Mouse (Mus musculus) embryonic stem cell, embryonic (primary cell): Measurements from ENCODE around the gene Esrrg.

ENCODE experiments used
- CTCF ChIA-PET, 4 experiments: fragments of 300-600 bp in 2 of 4; fragments of 350-600 bp in 2 of 4; sonication (Branson Sonifier 250); formaldehyde crosslinking; loops; one replicate each; lab custom pipeline; 2022; ENCODE audit warnings: inconsistent platforms in 2 of 4; lab: Charles Lee
- POLR2A ChIA-PET, 4 experiments: fragments of 300-600 bp in 2 of 4; fragments of 350-600 bp in 2 of 4; sonication (Branson Sonifier 250); formaldehyde crosslinking; loops; one replicate each; lab custom pipeline; 2022; ENCODE audit warnings: antibody characterized with exemption in 4 of 4, inconsistent platforms in 1 of 4; lab: Charles Lee

Esrrg gene

DNA sequence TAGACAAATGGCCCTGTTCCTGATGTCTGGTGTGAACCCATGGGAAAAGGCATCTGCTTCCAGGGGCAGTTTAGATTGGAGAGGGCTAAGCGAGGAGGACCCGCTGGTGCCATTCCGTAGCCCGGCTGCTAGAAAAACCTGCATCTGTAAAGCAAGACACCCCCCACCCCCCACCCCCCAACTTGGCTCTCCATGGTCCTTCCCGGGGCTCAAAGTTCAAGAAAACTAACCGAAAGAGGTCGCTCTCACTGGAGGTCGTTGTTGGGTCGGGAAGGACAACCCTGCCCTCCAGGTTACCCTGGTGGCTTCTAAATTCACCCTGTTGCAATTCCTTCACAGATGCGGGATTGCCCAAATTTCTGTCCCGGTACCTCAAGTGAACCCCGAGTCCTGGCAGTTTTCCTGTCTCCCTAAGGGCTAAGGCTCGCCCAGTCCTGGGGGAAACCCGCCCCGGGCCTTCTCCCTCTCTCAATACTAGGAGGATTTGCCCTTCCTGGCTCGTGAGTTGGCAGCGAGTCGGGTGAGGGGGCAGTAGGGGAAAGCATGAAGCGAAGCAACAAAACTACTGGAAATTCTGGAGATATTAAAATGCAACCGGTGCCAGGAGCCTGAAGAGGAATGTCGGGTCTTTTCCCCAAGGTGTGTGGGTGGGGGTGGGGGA, at the start of gene Esrrg:
Gene Esrrg (plus strand): TSS at position 531 of the 661 bp plus-strand sequence.
- CTCF ChIA-PET: interaction anchor here in 1 of 4 experiments (0.6 to 0.7 kb wide), 2 partner anchors 377 to 806 kb away, joined by 3 read pairs; no protein-coding TSS in a partner anchor
- POLR2A ChIA-PET: interaction anchor here in 2 of 4 experiments (0.5 to 0.8 kb wide), 4 partner anchors 8 to 66 kb away, joined by 3 to 7 read pairs (median 3); no protein-coding TSS in a partner anchor

DNA sequence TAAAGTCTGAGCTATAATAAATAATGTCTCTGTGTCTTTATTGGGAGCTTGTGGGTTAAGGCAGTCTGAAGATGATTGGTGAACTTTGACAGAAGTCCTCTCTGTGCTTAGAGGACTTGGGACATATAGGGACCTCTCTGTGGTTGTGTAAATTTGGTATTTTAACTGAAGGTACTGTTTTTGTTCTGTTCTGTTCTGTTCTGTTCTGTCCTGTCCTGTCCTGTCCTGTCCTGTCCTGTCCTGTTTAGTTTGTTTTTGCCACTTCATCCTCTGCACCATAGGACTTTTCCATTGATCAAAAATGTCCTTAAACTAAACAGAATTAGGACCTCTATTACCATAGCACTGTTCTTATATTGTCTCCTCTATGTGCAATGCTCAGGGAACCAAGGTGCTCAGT, 24.6 kb upstream of the Esrrg start:
- ChIA-PET POLR2A (no interaction called here), CTCF (no interaction called here)

DNA sequence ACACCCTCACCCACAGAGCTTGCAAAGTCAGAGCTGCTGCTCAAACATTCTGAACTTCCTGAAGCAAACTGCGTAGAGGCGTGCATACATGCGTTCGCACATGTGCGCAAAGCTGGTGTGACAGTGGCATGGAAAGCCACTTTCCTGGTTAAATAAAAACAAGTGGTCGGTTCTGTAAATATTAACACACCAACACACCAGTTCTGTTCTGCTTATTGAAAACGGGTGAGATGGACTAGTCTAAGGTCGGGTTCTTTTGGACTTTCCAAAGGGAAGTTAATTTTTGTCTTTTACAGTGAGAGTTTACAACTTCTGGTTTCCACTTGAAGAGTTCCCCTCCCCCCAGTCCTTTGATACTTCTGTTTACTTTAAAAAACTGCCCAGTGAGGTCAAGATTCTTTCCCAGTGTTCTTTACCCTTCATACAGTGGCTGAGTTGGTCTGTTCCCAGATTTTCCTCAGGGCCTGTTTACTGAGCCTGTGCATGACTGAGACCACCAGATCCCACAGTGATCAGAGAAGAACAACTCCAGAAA, 22.0 kb upstream of the Esrrg start:
- CTCF ChIA-PET: no interaction called here

DNA sequence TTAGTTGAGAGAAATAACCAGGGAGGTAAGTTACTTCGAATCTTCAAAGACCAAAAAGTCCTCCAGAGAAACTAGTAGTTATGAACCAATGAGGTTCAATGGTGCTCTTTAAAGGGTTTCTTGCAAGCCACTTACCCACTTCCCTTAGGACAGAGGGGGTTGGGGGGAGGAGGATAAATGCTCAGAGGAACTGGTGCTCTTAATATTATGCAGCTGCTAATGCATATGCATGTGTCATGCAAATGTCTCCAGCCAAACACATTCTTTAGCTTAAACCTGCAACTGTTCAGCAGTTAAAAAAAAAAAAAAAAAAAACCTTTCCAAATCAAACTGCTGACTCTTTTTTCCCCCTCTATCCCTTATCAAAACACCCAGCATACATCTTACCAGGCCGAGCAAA, 5.6 kb upstream of the Esrrg start:
- POLR2A ChIA-PET: interaction anchor here in 2 of 4 experiments (0.6 to 0.7 kb wide), 2 partner anchors 42 to 272 kb away, joined by 3 to 4 read pairs; no protein-coding TSS in a partner anchor
- CTCF ChIA-PET: interaction anchor here in 1 of 4 experiments (0.6 kb wide), 1 partner anchor 239 kb away, joined by 3 read pairs; no protein-coding TSS in a partner anchor

More for the DNA sequence above, 22.0 kb upstream of the Esrrg start:
- POLR2A ChIA-PET: no interaction called here

DNA sequence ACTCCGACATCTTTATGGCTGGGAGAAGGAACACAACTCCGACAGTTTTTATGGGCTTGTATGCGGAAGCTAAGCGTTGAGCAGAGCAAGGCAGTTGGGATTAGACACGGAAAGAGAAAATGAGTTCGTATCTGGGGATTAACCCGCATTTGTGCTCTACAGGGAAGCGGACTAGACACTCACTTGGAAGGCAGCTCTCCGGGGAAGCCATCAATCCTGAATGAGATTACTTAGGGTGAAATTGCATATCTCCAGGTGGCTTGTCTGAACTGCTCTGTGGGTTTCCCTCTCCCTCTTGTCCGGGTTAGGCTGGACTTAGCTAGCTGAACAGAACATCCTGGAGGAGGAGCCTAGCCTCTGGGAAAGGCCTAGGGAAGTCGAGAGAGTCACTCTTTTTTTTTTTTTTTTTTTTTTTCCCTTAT, 4.5 kb upstream of the Esrrg start:
- POLR2A ChIA-PET: interaction anchor here in 1 of 4 experiments (0.7 kb wide), 1 partner anchor 153 kb away, joined by 3 read pairs; no protein-coding TSS in a partner anchor
- CTCF ChIA-PET: interaction anchor here in 1 of 4 experiments (0.6 kb wide), 1 partner anchor 235 kb away, joined by 7 read pairs; no protein-coding TSS in a partner anchor

DNA sequence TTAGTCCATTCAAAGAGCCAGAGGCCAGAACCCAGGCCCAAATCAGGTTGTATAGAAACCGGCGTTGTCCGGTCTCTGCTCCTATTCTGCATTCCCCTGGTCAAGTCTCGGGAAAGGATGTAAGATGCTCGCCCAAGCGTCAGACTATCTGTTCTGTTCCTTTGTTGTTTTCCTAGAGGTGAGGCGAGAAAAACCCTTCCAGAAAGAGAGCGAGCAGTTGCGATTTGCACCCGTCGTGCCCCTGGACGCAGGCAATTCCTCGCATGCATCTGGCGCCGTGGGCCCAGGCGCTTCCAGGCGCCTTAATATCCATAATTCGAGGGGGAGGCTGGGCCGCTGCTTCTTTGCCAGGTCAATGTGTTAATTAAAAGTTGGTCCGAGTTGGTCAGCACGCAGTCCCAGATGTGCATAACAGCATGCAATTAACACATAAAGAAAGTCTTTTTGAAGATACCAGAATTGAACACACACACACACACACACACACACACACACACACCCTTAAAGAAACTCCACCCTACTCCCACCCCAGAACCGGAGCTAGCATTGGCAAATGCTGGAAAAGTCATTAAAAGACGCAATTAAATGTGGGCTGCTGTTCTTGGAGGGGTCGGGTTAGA, 3.8 kb upstream of the Esrrg start:
- ChIA-PET POLR2A (interaction anchor here in 1 of 4 experiments (0.6 kb wide), 1 partner anchor 637 kb away, joined by 3 read pairs; the partner anchor contains the start of gene D1Pas1), CTCF (interaction anchor here in 2 of 4 experiments (0.6 kb wide), 2 partner anchors 236 to 371 kb away, joined by 3 to 7 read pairs; no protein-coding TSS in a partner anchor)

DNA sequence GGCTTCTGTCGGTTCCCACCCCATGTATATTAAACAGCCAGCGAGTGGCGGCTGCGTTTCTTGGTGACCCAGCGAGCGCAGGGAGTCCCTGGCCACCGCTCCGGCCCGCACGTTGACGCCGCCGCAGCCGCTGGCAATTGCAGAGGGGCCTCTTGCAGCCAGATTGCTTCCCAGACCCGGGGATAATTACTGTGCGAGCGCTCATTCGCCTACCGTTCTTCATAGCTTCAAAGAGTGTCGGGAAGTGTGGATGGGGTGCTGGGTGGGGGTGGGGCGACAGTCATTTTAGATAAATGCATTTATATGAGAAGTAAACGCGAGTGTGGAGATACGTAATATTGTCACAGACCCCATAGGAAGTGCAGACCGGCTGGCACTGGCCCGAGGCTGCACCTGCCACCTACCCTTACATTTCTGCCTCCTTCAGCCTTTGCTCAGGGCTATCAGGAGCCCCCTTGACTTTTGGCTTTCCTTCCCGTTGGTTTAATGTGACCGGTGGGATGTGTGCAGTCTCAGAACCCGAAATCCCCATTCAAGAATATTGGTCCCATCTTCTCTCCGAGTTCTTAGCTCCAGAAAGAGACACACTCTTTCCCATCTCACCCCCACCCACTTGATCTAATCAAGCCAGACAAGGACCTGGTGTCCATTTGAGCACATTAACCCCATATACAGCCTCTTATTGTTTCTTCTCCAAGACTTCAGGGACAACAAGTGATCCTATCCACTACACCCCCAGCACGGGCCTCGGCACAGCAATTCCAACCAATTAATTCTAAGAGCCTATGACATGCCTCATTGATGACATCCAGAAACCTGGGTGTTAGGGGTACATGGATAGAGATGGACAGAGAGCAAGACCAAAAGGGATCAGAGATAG, 3.0 kb upstream of the Esrrg start:
- ChIA-PET CTCF (interaction anchor here in 1 of 4 experiments (0.6 kb wide), 1 partner anchor 370 kb away, joined by 3 read pairs; no protein-coding TSS in a partner anchor), POLR2A (interaction anchor here in 1 of 4 experiments (0.6 kb wide), 1 partner anchor 638 kb away, joined by 3 read pairs; the partner anchor contains the start of gene D1Pas1)

DNA sequence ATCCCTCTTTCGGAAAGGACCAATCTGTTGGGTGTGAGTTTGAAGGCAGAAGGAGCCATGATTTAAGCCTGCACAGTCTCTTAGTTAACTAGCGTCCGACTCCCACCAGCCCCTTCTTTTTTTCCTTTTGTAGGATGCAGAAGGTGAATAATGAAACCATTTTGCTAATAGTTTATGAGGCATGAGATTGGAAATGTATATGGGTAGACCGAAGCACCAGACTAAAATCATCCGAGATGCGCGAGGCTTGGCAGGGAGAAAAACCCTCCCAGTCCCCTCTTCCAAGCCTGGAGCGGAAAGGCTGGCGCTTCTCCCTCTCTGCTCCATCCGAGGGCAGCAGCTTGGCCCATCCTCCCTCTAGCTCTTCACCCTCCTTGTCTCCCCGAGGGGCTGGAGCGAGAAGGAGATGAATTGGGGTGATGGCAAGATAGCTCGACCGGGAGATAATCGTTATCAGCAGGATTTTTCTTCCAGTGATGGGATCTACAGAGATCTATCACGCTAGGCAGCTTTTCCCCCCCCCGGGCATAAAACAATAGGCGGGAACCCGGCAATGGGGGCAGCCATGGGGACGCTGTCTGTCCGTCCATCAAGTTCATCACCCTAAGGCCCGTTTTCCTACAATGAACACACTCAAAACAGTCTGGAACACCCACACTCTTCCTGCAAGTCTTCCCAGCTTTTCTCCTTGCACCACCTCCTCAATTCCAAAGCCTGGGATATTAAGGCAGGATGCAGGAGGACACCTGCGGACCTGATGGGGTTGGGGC, 2.1 kb upstream of the Esrrg start:
- CTCF ChIA-PET: no interaction called here
- POLR2A ChIA-PET: no interaction called here

DNA sequence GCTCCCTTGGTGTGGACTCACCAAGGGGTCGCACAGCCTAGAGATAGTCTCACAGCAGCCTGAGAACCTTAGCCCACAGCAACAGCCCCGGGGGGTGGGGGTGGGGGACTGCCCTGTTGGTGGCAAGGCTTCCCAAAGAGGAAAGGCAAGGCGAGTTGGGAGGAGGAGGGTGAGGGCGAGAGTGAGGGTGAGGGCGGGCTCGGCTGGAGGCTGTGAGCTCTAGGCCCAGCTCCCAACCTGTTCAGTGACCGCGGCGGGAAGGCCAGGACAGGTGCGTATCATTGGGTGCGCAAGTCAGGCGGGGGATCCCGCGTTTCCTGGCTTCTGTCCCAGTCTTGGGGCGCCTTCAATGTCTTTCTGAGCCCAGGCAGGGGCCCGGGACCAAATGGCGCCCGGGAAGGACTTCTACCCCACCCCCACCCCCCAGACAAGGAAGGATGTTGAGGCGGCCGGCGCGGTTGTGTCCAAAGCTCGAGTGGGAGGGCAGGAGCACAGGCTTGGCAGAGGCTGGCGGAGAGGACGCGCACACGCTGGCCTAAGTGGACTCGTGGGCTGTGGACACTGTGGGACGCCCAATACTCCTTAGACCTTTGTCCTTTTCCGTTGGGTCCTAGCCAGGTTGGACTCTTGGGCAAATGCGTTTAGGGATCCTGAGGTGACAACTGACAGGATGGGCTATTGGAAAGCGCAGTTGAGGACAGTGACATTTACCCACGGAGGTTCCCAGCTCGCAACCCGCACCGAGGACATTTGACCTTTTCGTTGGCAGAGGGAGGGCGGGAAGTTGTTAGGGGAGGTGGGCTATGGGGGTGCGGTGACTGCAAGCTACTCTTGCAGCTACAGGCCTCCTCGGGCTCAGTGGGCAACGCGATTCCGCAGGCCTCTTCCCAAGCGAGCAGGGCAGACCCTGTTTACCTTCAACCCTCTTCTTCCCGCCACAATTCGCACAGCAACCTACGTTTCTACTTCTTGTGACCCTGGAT, 1.2 kb upstream of the Esrrg start:
- ChIA-PET CTCF (interaction anchor here in 1 of 4 experiments (0.7 kb wide), 1 partner anchor 378 kb away, joined by 3 read pairs; no protein-coding TSS in a partner anchor), POLR2A (interaction anchor here in 1 of 4 experiments (0.7 kb wide), 1 partner anchor 67 kb away, joined by 3 read pairs; no protein-coding TSS in a partner anchor)

DNA sequence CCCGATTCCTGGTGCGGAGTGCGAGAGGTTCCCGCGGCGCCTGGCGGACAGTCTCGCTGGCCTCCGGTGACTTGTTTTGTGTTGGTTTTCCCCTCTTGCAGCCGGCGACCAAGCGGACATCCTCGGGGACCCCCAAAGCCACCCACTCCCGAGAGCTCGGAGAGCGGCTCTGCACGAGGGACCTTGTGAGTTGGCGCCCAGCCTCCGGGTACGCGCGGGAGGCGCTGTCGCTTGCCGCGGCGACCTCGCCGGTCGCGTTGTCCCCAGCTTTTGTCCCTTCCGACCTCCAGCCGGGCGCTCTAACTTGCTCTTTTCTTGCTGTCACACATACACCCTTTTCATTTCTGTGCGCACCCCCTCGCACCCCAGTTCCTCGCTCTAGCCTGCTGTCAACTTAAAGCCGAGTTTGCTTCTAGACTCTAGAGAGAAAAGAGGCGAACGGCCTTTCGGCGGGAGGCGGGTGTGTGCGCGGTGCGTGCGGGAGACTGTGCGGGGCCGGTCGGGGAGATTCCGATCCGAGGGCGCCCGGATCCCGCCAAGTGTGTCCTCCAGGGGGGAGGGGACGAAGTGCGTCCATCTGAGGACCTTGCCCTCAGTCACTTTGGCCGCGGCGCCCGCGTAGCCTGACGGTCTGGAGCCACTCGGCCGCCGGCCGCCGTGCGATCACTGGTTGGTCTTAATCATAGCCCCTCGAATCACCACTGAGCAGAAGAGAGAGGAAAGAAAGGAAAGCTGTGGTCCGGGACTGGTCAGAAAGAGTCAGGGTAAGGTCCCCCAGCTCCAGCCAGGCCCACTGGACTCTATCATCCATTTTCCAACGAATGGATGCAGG, 646 bp downstream of the Esrrg start:
- ChIA-PET CTCF (no interaction called here), POLR2A (interaction anchor here in 1 of 4 experiments (0.6 to 0.8 kb wide), 2 partner anchors 9 to 77 kb away, joined by 3 read pairs; no protein-coding TSS in a partner anchor)

DNA sequence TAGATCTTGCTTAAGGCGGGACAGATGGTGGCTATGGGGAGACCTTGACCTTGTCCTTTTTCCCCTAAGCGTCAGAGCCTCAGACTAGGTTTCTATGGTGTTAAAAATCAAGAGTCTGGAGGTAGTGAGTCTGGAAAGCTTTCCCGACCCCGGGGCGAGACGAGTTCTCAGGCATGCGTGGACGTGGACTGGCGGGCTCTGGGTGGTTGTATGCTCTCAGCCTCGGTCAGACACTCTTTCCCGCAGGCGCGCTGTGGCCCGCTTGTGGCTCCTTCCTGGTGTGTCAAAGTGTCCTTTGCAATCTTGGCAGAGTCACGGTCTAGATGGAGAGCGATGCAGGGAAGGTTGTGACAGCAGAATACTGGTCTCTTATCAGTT, 1.3 kb downstream of the Esrrg start:
- ChIA-PET CTCF (no interaction called here), POLR2A (interaction anchor here in 1 of 4 experiments (0.6 kb wide), 1 partner anchor 76 kb away, joined by 3 read pairs; no protein-coding TSS in a partner anchor)

DNA sequence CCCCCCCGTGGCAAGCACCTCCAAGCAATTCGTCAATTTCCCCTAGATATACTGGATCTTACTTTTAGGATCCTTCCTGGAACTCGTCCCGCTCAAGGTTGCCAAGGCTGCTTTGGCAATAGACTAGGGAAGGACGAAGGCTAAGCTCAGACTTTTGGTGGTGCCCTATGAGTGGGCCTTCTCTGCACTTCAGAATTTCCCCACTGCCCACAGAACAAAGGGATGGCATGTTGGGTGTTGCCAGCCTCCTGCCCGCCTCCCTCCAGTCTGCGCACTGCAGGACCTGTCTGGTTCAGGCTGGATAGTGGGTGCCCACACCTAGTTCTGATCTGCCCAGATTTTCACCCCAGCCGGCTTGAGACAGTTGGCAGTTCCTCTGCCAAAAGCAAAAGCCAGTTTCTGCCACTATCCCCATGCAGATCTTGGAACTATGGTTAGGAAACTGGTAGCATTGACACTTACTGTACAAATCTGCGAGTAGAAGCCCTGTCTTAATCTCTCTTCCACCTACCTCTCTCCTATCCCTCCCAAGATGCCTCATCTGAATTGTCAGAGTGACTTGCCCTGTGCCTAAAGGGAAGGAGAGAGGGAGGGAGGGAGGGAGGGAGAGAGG, 1.9 kb downstream of the Esrrg start:
- ChIA-PET CTCF (no interaction called here), POLR2A (no interaction called here)

DNA sequence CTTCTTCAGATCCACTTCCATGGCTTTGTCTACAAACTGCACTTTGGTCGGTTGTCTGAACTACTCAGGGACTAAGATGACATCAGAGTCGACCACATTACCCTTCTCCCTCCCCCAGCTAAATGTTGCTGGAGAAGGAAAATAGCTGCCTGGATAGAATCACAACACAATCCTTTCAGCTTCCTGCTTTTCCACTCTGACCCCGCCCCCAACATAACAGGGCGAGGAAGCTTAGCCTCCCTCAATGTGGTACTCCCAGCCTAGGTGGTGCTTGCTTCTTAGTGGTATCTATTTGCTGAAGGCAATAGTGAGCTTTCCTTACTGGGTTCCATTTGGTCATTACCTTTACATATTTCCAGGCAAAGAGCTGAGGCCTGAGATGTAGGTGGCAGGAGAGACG, 3.3 kb downstream of the Esrrg start:
- CTCF ChIA-PET: no interaction called here
- POLR2A ChIA-PET: interaction anchor here in 2 of 4 experiments (0.5 to 0.9 kb wide), 2 partner anchors 10 to 1515 kb away, joined by 3 to 4 read pairs; no protein-coding TSS in a partner anchor

DNA sequence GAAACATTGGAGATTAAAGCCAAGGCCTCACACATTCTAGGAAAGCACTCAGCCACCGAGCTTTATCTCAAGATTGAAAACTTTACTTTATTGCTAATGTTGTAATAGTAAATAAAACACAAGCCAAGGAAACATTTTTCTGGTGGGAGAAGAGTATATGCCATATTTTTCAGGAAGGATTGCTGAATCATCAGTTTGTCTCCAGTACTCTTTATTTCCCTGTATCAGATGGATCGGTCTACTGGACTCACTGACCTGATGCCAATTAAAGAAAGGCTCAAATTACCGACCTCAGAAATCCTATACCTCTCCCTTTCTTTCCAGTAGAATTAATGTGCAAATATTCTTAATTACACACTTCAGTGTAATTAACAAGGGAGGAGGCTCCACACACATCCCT, 4.7 kb downstream of the Esrrg start:
- POLR2A ChIA-PET: no interaction called here
- CTCF ChIA-PET: no interaction called here

DNA sequence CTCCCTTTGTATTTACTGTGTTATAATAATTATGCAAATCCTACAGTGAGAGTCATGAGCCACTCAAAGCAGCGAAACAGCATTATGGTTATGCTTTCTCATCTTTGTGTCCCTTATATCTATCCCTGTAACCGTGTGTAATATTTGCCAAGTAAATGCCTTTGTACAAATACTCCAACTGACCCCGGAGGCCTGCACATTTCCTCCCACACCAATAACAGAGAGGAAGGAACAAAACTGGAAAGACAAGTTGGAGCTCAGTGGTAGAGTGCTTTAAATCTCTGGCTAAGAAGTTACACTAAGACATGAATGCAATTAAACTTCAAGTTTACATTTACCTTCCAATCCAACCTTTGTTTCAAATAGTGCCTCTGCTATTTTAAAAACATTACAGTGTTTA, 15.4 kb downstream of the Esrrg start:
- ChIA-PET POLR2A (no interaction called here), CTCF (no interaction called here)
